Mouse (Mus musculus) CH12F3 (cell line): ENCODE data around the gene Nsmce4a.

Experiments used
- in situ Hi-C: fragments of 300-500 bp; cut with MboI; formaldehyde crosslinking; loops from 2 replicates; pipeline ENCODE4 v1.14.3; 2020; ENCODE audit warnings: low sequenced_read_pairs

Gene Nsmce4a

GRCm38 (mm10) chr7:130578066-130578465 is 5.1 kb upstream of the Nsmce4a start:
- in situ Hi-C loops: no loop called here

DNA sequence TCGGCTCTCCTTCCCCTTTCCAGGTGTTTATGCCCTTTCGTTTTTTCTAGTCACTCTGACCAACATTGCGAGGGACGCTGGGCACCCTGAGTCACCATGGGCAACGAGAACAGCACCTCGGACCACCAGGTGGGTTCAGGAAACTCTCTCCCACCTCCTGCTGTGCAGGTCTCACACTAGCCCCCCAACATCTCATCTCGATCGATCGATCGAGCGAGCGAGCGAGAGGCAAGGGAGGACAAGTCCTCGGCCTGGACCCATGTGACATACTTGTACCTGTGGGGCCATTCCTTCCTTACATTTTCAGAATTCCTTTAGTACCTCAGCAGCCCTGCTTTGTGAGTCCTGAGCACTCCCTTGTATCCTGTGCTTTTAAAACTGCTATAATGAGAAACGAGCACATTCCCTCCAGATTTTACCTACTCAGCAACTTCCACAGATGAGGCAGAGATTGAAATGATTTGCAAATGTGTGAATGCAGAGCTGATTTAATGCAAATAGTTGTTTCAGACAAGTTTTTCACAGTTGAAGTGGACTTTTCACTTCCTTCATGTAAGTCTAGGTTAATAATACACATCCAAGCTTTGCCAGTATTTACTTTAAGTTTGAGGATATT is 4.6 kb upstream of the Nsmce4a start, which contains the start of gene Tacc2:
Gene Tacc2, plus strand, starts transcription at position 51 of the 616 bp plus-strand sequence.
- in situ Hi-C loops: no loop called here

DNA sequence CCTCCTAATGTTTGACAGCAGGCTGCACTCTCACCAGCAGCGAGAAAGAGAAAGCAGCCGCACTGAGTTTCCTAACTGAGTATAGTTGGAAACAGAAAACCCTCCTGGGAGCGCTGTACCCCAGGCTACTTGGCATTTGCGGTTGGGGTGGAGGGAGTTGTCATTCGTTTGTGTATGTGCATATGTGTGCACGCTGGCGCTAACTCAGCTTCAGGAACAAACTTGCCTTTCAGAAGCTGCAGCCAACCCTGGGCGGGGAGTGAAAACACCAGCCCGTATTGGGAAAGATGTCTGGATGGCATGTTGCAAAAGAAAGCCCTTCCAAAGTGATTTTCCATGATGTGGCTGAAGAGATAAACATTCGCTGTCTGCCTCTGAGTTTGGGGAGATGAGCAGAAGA is 4.1 kb upstream of the Nsmce4a start:
- in situ Hi-C loops: no loop called here

DNA sequence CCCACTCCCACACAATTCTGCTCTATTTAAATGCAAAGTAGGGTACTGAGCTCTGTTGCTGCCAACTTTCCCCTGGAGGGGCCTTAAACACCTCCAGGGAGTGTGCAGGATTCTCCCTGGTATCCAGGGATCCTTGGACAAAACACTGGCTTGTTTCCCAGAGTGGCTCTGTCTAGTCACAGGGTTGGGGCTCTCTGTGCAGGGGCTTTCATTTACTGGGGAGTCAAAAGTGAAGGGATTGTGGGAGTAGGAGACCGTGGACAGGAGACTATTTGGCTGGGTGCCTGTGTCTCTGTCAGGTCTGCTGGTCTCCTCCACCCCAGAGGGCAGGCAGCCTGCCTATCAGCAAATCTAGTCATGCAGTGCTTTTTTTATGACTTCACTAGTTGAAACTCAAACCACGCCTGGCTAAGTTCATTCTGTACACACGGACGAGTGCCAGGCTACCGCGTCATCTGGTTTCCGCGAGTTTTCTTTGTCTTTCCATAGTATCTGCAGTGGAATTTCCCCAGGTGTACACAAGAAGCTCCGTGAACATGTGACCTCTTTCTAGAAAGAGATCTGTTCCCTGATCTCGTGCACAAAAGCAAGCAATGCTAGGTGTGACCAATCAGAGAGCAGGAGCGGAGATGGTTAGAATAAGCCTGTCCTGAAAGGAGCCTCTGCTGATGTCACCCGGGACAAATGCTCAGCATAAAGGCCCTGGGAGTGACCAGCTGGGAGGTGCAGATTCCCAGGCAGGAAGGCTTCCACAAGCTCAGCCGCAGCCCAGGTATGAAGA is 1.5 kb upstream of the Nsmce4a start:
- in situ Hi-C loops: no loop called here

DNA sequence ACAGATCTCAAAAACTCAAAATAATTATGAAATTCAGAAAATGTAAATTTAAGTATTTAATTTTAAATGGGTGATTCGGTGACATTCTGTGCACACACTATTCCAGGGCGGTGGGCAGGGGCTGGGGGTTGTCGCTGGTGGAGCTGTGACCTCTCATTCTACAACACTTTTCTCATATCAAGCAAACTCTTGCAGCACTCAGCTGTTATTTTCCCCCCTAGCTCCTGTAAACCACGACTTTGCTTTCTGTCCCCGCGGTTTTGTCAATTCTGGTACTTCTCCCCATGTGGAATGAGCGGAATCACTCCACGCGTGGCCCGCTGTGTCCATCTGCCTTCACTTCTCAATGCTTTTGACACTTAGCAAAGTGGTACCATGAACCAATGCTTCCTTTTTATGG is 828 bp upstream of the Nsmce4a start:
- in situ Hi-C loops: no loop called here

GRCm38 (mm10) chr7:130570472-130570871 is 2.4 kb downstream of the Nsmce4a start:
- in situ Hi-C loops: no loop called here

GRCm38 (mm10) chr7:130568783-130569436 is 4.0 kb downstream of the Nsmce4a start:
- in situ Hi-C loops: no loop called here

- in situ Hi-C loops: no loop called here
These were observed 8.3 kb downstream of the Nsmce4a start for GRCm38 (mm10) chr7:130564596-130564995.

GRCm38 (mm10) chr7:130563880-130564279 is 9.0 kb downstream of the Nsmce4a start:
- in situ Hi-C loops: no loop called here

DNA sequence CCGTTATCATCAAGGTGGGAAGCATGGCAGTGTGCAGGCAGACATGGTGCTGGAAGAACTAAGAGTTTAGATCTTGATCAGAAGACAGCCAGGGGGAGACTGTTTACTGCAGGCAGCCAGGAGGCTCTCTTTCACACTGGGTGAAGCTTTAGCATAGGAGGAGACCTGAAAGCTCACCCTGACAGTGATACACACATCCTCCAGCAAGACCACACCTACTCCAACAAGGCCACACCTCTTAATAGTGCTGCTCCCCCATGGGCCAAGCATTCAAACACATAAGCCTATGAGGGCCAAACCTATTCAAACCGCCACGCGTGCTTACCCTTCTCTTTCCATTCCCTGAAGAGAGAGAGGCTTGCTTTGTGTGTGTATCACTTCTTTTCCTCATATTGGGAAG is 9.6 kb downstream of the Nsmce4a start:
- in situ Hi-C loops: no loop called here

DNA sequence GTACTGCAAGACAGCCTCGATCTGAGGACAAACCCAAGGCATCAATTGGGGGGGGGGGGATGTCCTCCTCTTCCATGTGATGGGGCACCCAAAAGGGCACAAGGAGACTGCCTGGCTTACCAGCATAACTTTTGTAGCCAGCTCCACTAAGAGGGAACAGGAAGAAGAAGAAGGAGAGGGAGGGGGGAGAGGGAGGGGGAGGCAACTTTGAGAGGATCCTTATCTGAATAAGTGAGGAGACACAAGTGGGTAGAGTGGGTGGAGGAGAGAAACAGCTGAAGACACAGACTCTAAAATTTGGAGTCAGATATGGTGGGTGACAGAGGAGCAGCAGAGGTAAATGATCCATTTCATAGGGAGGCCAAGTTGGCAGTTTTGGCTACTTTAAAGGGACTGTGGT is 12.0 kb downstream of the Nsmce4a start:
- in situ Hi-C loops: no loop called here

- in situ Hi-C loops: no loop called here
These were observed 14.3 kb downstream of the Nsmce4a start for GRCm38 (mm10) chr7:130558592-130558991.

- in situ Hi-C loops: no loop called here
These were observed 17.3 kb downstream of the Nsmce4a start for GRCm38 (mm10) chr7:130555597-130555996.

GRCm38 (mm10) chr7:130553321-130553720 is 19.6 kb downstream of the Nsmce4a start:
- in situ Hi-C loops: no loop called here

DNA sequence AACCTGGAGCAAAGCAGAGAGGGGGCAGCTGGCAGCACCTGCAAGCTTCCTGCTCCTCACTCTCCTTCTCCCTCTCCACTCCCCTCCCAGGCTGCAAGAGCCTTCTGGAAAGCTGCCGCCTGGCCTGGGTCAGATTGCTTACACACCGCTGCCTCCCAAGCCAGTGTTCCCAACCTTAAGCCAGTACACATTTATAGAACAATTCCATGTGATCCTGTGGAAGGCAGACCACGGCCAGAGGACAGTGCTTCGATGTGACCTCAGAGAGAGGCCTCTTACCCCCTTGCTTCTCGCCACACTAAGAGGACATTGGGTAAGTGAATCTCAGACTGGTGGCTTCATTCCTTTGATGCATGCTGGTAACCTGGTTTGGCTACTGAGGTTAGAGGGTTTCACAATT is 20.1 kb downstream of the Nsmce4a start:
- in situ Hi-C loops: no loop called here

DNA sequence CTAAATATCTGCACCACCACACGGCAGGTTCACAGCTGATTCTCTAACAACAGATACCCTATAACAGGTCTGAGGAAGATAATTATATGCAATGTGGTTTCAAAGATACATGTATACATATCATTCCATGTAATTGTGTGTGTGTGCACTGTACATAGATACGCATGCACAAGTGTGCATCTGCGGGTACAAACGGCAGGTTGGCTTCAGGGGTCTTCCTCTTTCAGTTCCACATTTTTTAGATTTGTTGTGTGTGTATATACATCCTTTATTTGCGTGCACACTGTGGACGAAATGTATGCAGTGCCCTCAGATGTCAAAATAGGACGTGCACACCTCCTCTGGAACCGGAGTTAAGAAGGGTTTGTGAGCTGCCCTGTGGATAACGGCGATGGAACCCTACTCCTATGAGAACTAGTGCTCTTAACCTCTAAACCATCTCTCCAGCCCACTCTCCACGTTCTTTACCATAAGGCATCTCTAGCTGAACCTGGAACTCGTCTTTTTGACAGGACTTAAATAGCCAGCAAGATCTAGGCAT is 25.2 kb downstream of the Nsmce4a start:
- in situ Hi-C loops: no loop called here

GRCm38 (mm10) chr7:130546791-130547484 is 26.0 kb downstream of the Nsmce4a start:
- in situ Hi-C loops: no loop called here

GRCm38 (mm10) chr7:130546421-130546790 is 26.5 kb downstream of the Nsmce4a start:
- in situ Hi-C loops: no loop called here

- in situ Hi-C loops: no loop called here
These were observed 27.0 kb downstream of the Nsmce4a start for GRCm38 (mm10) chr7:130545893-130546292.

- in situ Hi-C loops: no loop called here
These were observed 27.5 kb downstream of the Nsmce4a start for GRCm38 (mm10) chr7:130545401-130545800.

DNA sequence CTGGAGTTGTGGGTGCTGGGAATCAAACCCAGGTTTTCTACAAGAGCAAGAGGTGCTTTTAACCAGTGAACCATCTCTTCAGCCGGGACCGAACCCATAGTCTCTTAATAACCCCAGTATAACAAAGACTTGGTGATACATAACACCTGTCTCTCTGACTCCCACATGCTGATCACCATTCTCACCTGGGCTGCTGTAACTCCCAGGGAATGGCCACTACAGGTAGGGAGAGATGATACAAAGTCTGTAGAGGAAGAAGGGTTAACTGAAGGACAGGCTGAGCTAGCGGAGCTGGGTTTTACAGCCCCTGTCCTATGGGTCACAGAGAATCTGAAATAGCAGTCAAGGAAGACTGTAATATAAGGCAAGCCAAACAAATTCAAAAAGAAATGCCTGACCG is 29.7 kb downstream of the Nsmce4a start:
- in situ Hi-C loops: no loop called here
